17 mouse cellular contexts compared by ENCODE assay signal in genomic region chr6:91322001-91322772, GRCm38 (mm10).
A peak's percentile ranks its signal among the peaks of the same experiment; 100 is the strongest.
DNase-seq lines count a peak whose midpoint lies in the region; ATAC-seq and TF ChIP-seq lines count a peak whose summit lies in the region.
"Had no signal": no experiment of that assay in that cellular context is flagged by ENCODE, and none has a peak within 500 bp of the region (broad histone marks: within the 10 kb centered on the region; RNA-seq: fewer than 3 reads in every experiment).

No protein-coding gene starts in this region.

- no peaks in the 10 kb centered on the region for H3K36me3 ChIP-seq in forebrain, postnatal 0 days (ENCODE audit: insufficient read depth)
- no peaks in the 10 kb centered on the region for H3K36me3 ChIP-seq in midbrain, postnatal 0 days (ENCODE audit: insufficient read depth, low read length)
- H3K36me3 ChIP-seq: heart, embryonic 15.5 days; stomach, embryonic 15.5 days had no signal

- H3K27ac ChIP-seq in forebrain, postnatal 0 days (ENCODE audit: low read depth, low read length): peak overlapping the region; percentile 78
- no peak overlapping the region for H3K27ac ChIP-seq in midbrain, postnatal 0 days (ENCODE audit: low read depth, low read length)
- no peak overlapping the region for H3K27ac ChIP-seq in layer of hippocampus, adult 2 months
- H3K27ac ChIP-seq: heart, embryonic 15.5 days; liver, embryonic 14.5 days; stomach, embryonic 15.5 days had no signal

- no peak overlapping the region for H3K9ac ChIP-seq in forebrain, postnatal 0 days
- no peak overlapping the region for H3K9ac ChIP-seq in midbrain, postnatal 0 days (replicated peaks; ENCODE audit: low read length, poor library complexity, severe bottlenecking)
- H3K9ac ChIP-seq: heart, embryonic 15.5 days; liver, embryonic 14.5 days; stomach, embryonic 15.5 days had no signal

- WGBS in forebrain, postnatal 0 days: 54% methylated on average over 9 of the region's 9 CpGs
- 64% methylated on average over 9 of the region's 9 CpGs for WGBS in midbrain, postnatal 0 days

- peak; percentile 95 for ATAC-seq in forebrain, postnatal 0 days
- 0 out of 2 replicates have a peak, but pooled peaks have one; percentile 38 for ATAC-seq in megakaryocyte, adult 5-6 weeks (ENCODE audit: poor library complexity, severe bottlenecking)
- peak; percentile 49; the same call in 1 of the 2 replicates for ATAC-seq in midbrain, postnatal 0 days (ENCODE audit: low FRiP score)

- TF ChIP-seq POLR2A in brain, embryonic 14.5 days (IDR thresholded peaks at IDR 0.05; ENCODE audit: borderline replicate concordance, extremely low read depth, insufficient read depth, insufficient read length, poor library complexity, severe bottlenecking): no peak

- peaks cover 9% of the 10 kb centered on the region for H3K4me1 ChIP-seq in forebrain, postnatal 0 days (ENCODE audit: insufficient read depth)
- H3K4me1 ChIP-seq in midbrain, postnatal 0 days (ENCODE audit: insufficient read depth, low read length): no peaks in the 10 kb centered on the region
- H3K4me1 ChIP-seq: heart, embryonic 15.5 days; stomach, embryonic 15.5 days had no signal

- no peak for TF ChIP-seq CTCF in brain, embryonic 14.5 days (IDR thresholded peaks at IDR 0.05; ENCODE audit: borderline replicate concordance, extremely low read depth, insufficient read depth, insufficient read length)
- TF ChIP-seq CTCF in forebrain, postnatal 0 days (IDR thresholded peaks at IDR 0.05; ENCODE audit: low read depth): peak; percentile 21; the same call in 1 of the 2 replicates
- TF ChIP-seq CTCF in midbrain, postnatal 0 days (IDR thresholded peaks at IDR 0.05): no peak
- TF ChIP-seq CTCF in layer of hippocampus, adult 2 months (conservative IDR thresholded peaks at IDR 0.05): no peak

- no peak overlapping the region for H3K4me2 ChIP-seq in forebrain, postnatal 0 days (ENCODE audit: low read depth)
- H3K4me2 ChIP-seq in midbrain, postnatal 0 days (ENCODE audit: low read depth, low read length, poor library complexity, severe bottlenecking): no peak overlapping the region
- H3K4me2 ChIP-seq: heart, embryonic 15.5 days; stomach, embryonic 15.5 days had no signal

- no peak overlapping the region for H3K4me3 ChIP-seq in forebrain, postnatal 0 days (ENCODE audit: low read depth, low read length)
- H3K4me3 ChIP-seq in midbrain, postnatal 0 days (ENCODE audit: low read depth, low read length): no peak overlapping the region
- H3K4me3 ChIP-seq in layer of hippocampus, adult 2 months: no peak overlapping the region
- H3K4me3 ChIP-seq: heart, embryonic 15.5 days; myocyte; stomach, embryonic 15.5 days had no signal

- no peaks in the 10 kb centered on the region for H3K9me3 ChIP-seq in forebrain, postnatal 0 days (ENCODE audit: low read length)
- no peaks in the 10 kb centered on the region; the same call in 1 of the 2 replicates for H3K9me3 ChIP-seq in midbrain, postnatal 0 days (ENCODE audit: low read length)
- H3K9me3 ChIP-seq: heart, embryonic 15.5 days; stomach, embryonic 15.5 days had no signal

- DNase-seq in brain, embryonic 14.5 days (ENCODE audit: low read depth): peak; percentile 88
- DNase-seq in forebrain, postnatal 0 days: peak; percentile 68
- no peak for DNase-seq in midbrain, postnatal 0 days (ENCODE audit: low spot score)
- no peak for DNase-seq in left cerebral cortex, adult 8-10 months (ENCODE audit: low spot score in 2 of 2)
- DNase-seq in layer of hippocampus, adult 2 months (ENCODE audit: low spot score in 2 of 2): no peak
- no peak for DNase-seq in urinary bladder, postnatal 10 days (ENCODE audit: low spot score)
- no peak for DNase-seq in ovary, postnatal 36 days (ENCODE audit: low spot score)
- DNase-seq: adrenal gland, adult 8-10 months; cerebellum, postnatal 25 days; gastrocnemius, postnatal 14 days; lung, postnatal 10 days; thymus, postnatal 4 days had no signal

- no peaks in the 10 kb centered on the region for H3K27me3 ChIP-seq in forebrain, postnatal 0 days (ENCODE audit: insufficient read depth, low read length)
- no peaks in the 10 kb centered on the region for H3K27me3 ChIP-seq in midbrain, postnatal 0 days (ENCODE audit: insufficient read depth, low read length)
- H3K27me3 ChIP-seq: stomach, embryonic 15.5 days had no signal

Comparison
In these comparisons a context has a peak if more than half of its experiments do, and no peak if none do; other contexts are left out.
1. DNase-seq: peak in brain, embryonic 14.5 days (single experiment) and forebrain, postnatal 0 days (single experiment); none in midbrain, postnatal 0 days (single experiment), left cerebral cortex, adult 8-10 months (0 of 2), layer of hippocampus, adult 2 months (0 of 2), urinary bladder, postnatal 10 days (single experiment) and ovary, postnatal 36 days (single experiment).
2. ATAC-seq: peak in every context shown above with its lines; median percentile 95 in forebrain, postnatal 0 days; 49 in midbrain, postnatal 0 days; 38 in megakaryocyte, adult 5-6 weeks.